Mouse (Mus musculus) limb, embryonic 13.5 days (tissue): ENCODE measurements around the gene Xk. TPM values are rescaled to one million over a fixed set of nuclear protein-coding genes. Genes with fewer than 3 reads are reported as not detected.
"Not testable (repeated sequence)": the region's sequence is repeated elsewhere in the genome, so short reads cannot be mapped to it uniquely, and the experiment has no call there.

ENCODE experiments used
- ATAC-seq: fragments of 200-750 bp; cut with Nextera tagmentation; 2 replicates; pipeline ENCODE4 v1.8.0; 2017; ENCODE audit warnings: low read depth, moderate number of reproducible peaks, moderate TSS enrichment; ENCODE audit not compliant: low FRiP score
- H3K27ac ChIP-seq: fragments of 300-500 bp; sonication (generic); 2 replicates; pipeline ENCODE4 v1.5.1; 2015; ENCODE audit warnings: inconsistent platforms, mild to moderate bottlenecking, moderate library complexity
- H3K27me3 ChIP-seq: fragments of 300-500 bp; sonication (generic); 2 replicates; pipeline ENCODE4 v1.6.1; 2015; ENCODE audit warnings: mild to moderate bottlenecking, inconsistent platforms
- H3K36me3 ChIP-seq: fragments of 300-500 bp; sonication (generic); 2 replicates; pipeline ENCODE4 v1.6.1; 2015; ENCODE audit warnings: inconsistent platforms, mild to moderate bottlenecking, moderate library complexity
- H3K4me1 ChIP-seq: fragments of 300-500 bp; sonication (generic); 2 replicates; pipeline ENCODE4 v1.6.1; 2015; ENCODE audit warnings: inconsistent platforms
- H3K4me2 ChIP-seq: fragments of 300-500 bp; sonication (generic); replicated peaks from 2 replicates; pipeline ENCODE4 v1.6.1; 2015; ENCODE audit warnings: inconsistent platforms, mild to moderate bottlenecking, moderate library complexity
- H3K4me3 ChIP-seq: fragments of 300-500 bp; sonication (generic); 2 replicates; pipeline ENCODE4 v1.5.1; 2015; ENCODE audit warnings: moderate library complexity, mild to moderate bottlenecking, inconsistent platforms
- H3K9ac ChIP-seq: fragments of 300-500 bp; sonication (generic); 2 replicates; pipeline ENCODE4 v1.6.1; 2015; ENCODE audit warnings: mild to moderate bottlenecking, inconsistent platforms
- H3K9me3 ChIP-seq: fragments of 300-500 bp; sonication (generic); 2 replicates; pipeline ENCODE4 v1.6.1; 2016; ENCODE audit warnings: inconsistent platforms
- WGBS: fragments of 180-500 bp; shearing (Covaris S2); methylation state at CpG from one replicate; pipeline ENCODE4 v1.1.7; 2015; 5-methylcytosine and 5-hydroxymethylcytosine counted together
- polyA plus RNA-seq: library from polyadenylated mRNA; unstranded; fragments of >200 nt; fragmentation: Nextera tagmentation; extraction: Ambion mirVana; gene quantifications from 2 replicates; pipeline ENCODE4 v1.2.1, GENCODE M21; 2015

Gene Xk
- polyA plus RNA-seq, 1 experiment from 2014 or later: 1.0 TPM

GRCm38 (mm10) chrX:9333035-9333434 lies 60.5 kb downstream of the Xk start:
- not testable (repeated sequence) for ATAC-seq, H3K4me2 ChIP-seq, H3K36me3 ChIP-seq, H3K27me3 ChIP-seq, H3K4me3 ChIP-seq, H3K9ac ChIP-seq, H3K27ac ChIP-seq, H3K9me3 ChIP-seq, H3K4me1 ChIP-seq
- WGBS: 42% methylated on average over 2 of the region's 2 CpGs

- not testable (repeated sequence) for H3K27ac ChIP-seq, H3K4me1 ChIP-seq, ATAC-seq, H3K9ac ChIP-seq, H3K4me2 ChIP-seq, H3K9me3 ChIP-seq, H3K27me3 ChIP-seq, H3K4me3 ChIP-seq, H3K36me3 ChIP-seq
- 62% methylated on average over 1 of the region's 1 CpGs for WGBS
Measured at GRCm38 (mm10) chrX:9334996-9335395, 62.4 kb downstream of the Xk start.

GRCm38 (mm10) chrX:9350327-9350726 lies 77.8 kb downstream of the Xk start, which contains the start of gene H2al1k:
Gene H2al1k, plus strand, starts transcription at chrX:9350627.
- not testable (repeated sequence) for H3K4me3 ChIP-seq, ATAC-seq, H3K4me1 ChIP-seq, H3K9me3 ChIP-seq, H3K27ac ChIP-seq, H3K36me3 ChIP-seq, H3K4me2 ChIP-seq, H3K9ac ChIP-seq, H3K27me3 ChIP-seq
- no CpG with 5 or more reads among the region's 2 CpGs for WGBS

Other genes with a start within 250 kb of the Xk start
- not detected in 2 replicates for gene Fthl17e, start 239.3 kb upstream of the Xk start, polyA plus RNA-seq
- gene Fthl17f, start 209.7 kb upstream of the Xk start, polyA plus RNA-seq: not detected in 2 replicates
- not detected in 2 replicates for gene 4930402K13Rik, start 168.2 kb upstream of the Xk start, polyA plus RNA-seq
- gene Lancl3, start 72.9 kb upstream of the Xk start, polyA plus RNA-seq: 0.87 and 1.1 TPM in 2 replicates
- gene Gm14862, start 15.9 kb upstream of the Xk start, polyA plus RNA-seq: 0.23 TPM in 1 of 2 replicates, not detected in the other
- 0.29 TPM in 1 of 2 replicates, not detected in the other for gene H2al1m, start 11.0 kb downstream of the Xk start, polyA plus RNA-seq
- not detected in 2 replicates for gene H2al1k, start 77.9 kb downstream of the Xk start, polyA plus RNA-seq
- 2.0 and 2.2 TPM in 2 replicates for gene Cybb, start 215.0 kb downstream of the Xk start, polyA plus RNA-seq